Mouse (Mus musculus): Measurements from ENCODE around the gene Rbl1.

DNA sequence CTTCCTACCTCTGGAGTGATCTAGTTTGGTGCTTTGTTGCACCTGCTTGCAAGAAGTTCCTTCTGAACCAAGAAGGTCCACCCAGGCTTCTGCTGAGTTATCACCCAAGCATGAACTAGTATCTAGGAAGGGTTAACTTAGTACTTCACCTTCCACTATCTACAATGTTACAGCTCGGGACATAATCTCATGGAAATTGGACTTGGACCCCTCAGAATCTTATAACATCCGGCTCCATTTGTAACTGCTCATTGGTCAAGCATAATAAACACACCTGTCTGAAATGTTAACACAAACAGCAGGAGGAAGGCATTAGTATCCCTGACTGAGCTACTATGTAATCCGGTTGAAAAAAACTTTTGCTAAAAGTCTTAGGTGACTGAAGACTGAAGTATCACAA is 77.0 kb downstream of the Rbl1 start:
- TF ChIP-seq EP300 (IDR thresholded peaks at IDR 0.05; ENCODE audit: low read depth) = no peak
- no peak for TF ChIP-seq CTCF (IDR thresholded peaks at IDR 0.05; ENCODE audit: low read depth)

Measured in heart, postnatal 0 days (tissue).